Mouse (Mus musculus) heart, postnatal 0 days (tissue): ENCODE results near the gene Ankrd55. TPM values are rescaled to one million over a fixed set of nuclear protein-coding genes. Genes with fewer than 3 reads are reported as not detected.
A peak's percentile ranks its signal among the peaks of the same experiment; 100 is the strongest.

Experiments used
- ATAC-seq: fragments of 200-750 bp; cut with Nextera tagmentation; 2 replicates; pipeline ENCODE4 v1.8.0; 2017; ENCODE audit warnings: low read depth, moderate number of reproducible peaks, moderate library complexity; ENCODE audit not compliant: insufficient read depth
- DNase-seq: peaks from one replicate; pipeline ENCODE4 v3.0.0-alpha.2; 2016; ENCODE audit warnings: low spot score
- H3K27ac ChIP-seq: fragments of 300-500 bp; sonication (generic); 2 replicates; pipeline ENCODE4 v1.5.1; 2014; ENCODE audit warnings: low read depth, mild to moderate bottlenecking
- H3K27me3 ChIP-seq: fragments of 300-500 bp; sonication (generic); 2 replicates; pipeline ENCODE4 v1.6.1; 2014; ENCODE audit warnings: low read length, mixed read lengths; ENCODE audit not compliant: control insufficient read depth, insufficient read depth
- H3K36me3 ChIP-seq: fragments of 300-500 bp; sonication (generic); replicated peaks from 2 replicates; pipeline ENCODE4 v1.6.1; 2014; ENCODE audit warnings: low read length, mixed read lengths; ENCODE audit not compliant: control insufficient read depth, insufficient read depth
- H3K4me1 ChIP-seq: fragments of 300-500 bp; sonication (generic); 2 replicates; pipeline ENCODE4 v1.6.1; 2014; ENCODE audit warnings: antibody characterized with exemption; ENCODE audit not compliant: control insufficient read depth, insufficient read depth
- H3K4me2 ChIP-seq: fragments of 300-500 bp; sonication (generic); 2 replicates; pipeline ENCODE4 v1.6.1; 2014; ENCODE audit warnings: low read depth, mild to moderate bottlenecking, low read length, moderate library complexity
- H3K4me3 ChIP-seq: fragments of 300-500 bp; sonication (generic); 2 replicates; pipeline ENCODE4 v1.5.1; 2014; ENCODE audit warnings: low read depth, low read length
- H3K9ac ChIP-seq: fragments of 300-500 bp; sonication (generic); replicated peaks from 2 replicates; pipeline ENCODE4 v1.6.1; 2014; ENCODE audit warnings: low read depth, low read length, mixed read lengths
- H3K9me3 ChIP-seq: fragments of 300-500 bp; sonication (generic); replicated peaks from 2 replicates; pipeline ENCODE4 v1.6.1; 2016; ENCODE audit warnings: low read length; ENCODE audit not compliant: control insufficient read depth
- CTCF ChIP-seq: IDR thresholded peaks from 2 replicates; pipeline ENCODE4 v1.5.1; 2016; ENCODE audit warnings: antibody characterized with exemption, control low read depth, low read depth
- EP300 ChIP-seq: IDR thresholded peaks from 2 replicates; pipeline ENCODE4 v1.6.1; 2016; ENCODE audit warnings: antibody characterized with exemption, low read depth
- WGBS: fragments of 180-500 bp; shearing (Covaris S2); extraction: QIAGEN DNeasy Blood & Tissue Kit; methylation state at CpG from one replicate; pipeline ENCODE4 v1.1.7; 2014; 5-methylcytosine and 5-hydroxymethylcytosine counted together
- polyA plus RNA-seq: library from polyadenylated mRNA; unstranded; fragments of >200 nt; fragmentation: Nextera tagmentation; extraction: Ambion mirVana; gene quantifications from 2 replicates; pipeline ENCODE4 v1.2.1, GENCODE M21; 2015
- total RNA-seq: library from RNA; depleted of rRNA; stranded (reverse); fragments of >200 nt; gene quantifications from 2 replicates; pipeline ENCODE4 v1.2.3, GENCODE M21; 2014; ENCODE audit warnings: low replicate concordance

Gene Ankrd55
- total and polyA plus RNA-seq, 2 experiments from 2014 or later = 0.05 TPM; not detected in 1

DNA sequence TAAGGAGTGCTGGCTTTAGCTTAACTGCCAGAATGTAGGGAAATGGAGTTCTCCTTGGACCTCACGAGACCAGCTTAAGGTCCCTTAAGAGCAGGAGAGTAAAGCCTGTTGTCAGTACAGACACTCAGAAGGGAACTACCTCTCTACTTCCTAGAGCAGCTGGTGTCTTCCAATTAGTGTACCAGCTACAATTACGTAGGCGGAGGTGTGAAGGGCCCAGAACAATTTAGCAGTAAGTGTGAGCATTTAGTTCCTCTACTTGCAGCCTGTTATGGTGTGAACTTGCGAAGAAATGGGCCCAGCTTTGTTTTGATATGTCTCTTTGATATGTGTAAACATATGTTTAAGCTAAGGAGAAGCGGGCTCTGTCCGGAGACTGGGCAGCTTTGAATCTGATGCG is 10.0 kb upstream of the Ankrd55 start:
- H3K9ac ChIP-seq = no peak overlapping the region
- H3K36me3 ChIP-seq = no peaks in the 10 kb centered on the region
- no peak overlapping the region for H3K27ac ChIP-seq
- no peaks in the 10 kb centered on the region for H3K9me3 ChIP-seq
- no peaks in the 10 kb centered on the region for H3K27me3 ChIP-seq
- ATAC-seq = no peak
- TF ChIP-seq EP300 (no peak), CTCF (no peak)
- H3K4me1 ChIP-seq = no peaks in the 10 kb centered on the region
- no peak for DNase-seq
- WGBS = 85% methylated on average over 7 of the region's 7 CpGs
- no peak overlapping the region for H3K4me2 ChIP-seq
- no peak overlapping the region for H3K4me3 ChIP-seq

GRCm38 (mm10) chr13:112287135-112287534 is 1.1 kb upstream of the Ankrd55 start:
- no peaks in the 10 kb centered on the region for H3K36me3 ChIP-seq
- no peak overlapping the region for H3K4me3 ChIP-seq

GRCm38 (mm10) chr13:112287571-112288224 is 553 bp upstream of the Ankrd55 start:
- ATAC-seq (no peak), DNase-seq (no peak)
- Histone ChIP-seq H3K9me3 (0 out of 2 replicates have a peak, but pooled peaks cover 7% of the 10 kb centered on the region), H3K9ac (no peak overlapping the region), H3K4me1 (peaks cover 8% of the 10 kb centered on the region; the same call in 1 of the 2 replicates), H3K27ac (no peak overlapping the region), H3K4me3 (peak overlapping the region; percentile 19; the same call in 1 of the 2 replicates), H3K4me2 (peak overlapping the region; percentile 54), H3K36me3 (no peaks in the 10 kb centered on the region), H3K27me3 (0 out of 2 replicates have a peak, but pooled peaks cover 3% of the 10 kb centered on the region)
- WGBS = 34% methylated on average over 6 of the region's 6 CpGs
- no peak for TF ChIP-seq CTCF
- TF ChIP-seq EP300 = no peak

More at GRCm38 (mm10) chr13:112287135-112287534, 1.1 kb upstream of the Ankrd55 start:
- Histone ChIP-seq H3K9ac (no peak overlapping the region), H3K27ac (no peak overlapping the region), H3K4me2 (no peak overlapping the region), H3K9me3 (0 out of 2 replicates have a peak, but pooled peaks cover 7% of the 10 kb centered on the region), H3K27me3 (0 out of 2 replicates have a peak, but pooled peaks cover 3% of the 10 kb centered on the region), H3K4me1 (peaks cover 8% of the 10 kb centered on the region; the same call in 1 of the 2 replicates)
- TF ChIP-seq EP300 = no peak
- TF ChIP-seq CTCF = no peak
- 82% methylated on average over 1 of the region's 1 CpGs for WGBS
- no peak for DNase-seq
- no peak for ATAC-seq

DNA sequence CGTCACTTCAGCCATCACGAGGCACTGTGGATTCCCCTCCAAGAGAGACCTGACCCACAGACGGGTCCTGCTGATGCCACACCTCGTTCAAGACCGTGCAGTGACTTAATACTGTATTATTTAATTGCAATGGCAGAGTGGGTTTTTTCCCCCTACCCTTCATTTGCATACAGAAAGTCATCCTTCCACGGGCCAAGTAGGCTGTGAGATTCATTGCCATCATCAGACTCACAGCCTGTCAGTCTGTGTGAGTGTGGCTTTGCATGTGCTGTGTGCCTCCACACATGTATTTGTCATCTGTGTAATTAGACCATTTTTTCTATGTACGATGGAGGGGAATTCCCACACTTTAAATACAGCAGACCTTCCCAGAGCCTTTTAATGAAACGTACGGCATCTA is 1.1 kb downstream of the Ankrd55 start:
- H3K9me3 ChIP-seq = 0 out of 2 replicates have a peak, but pooled peaks cover 5% of the 10 kb centered on the region
- H3K9ac ChIP-seq = no peak overlapping the region
- H3K4me3 ChIP-seq = no peak overlapping the region
- H3K36me3 ChIP-seq = no peaks in the 10 kb centered on the region
- ATAC-seq (no peak), DNase-seq (no peak)
- WGBS = 69% methylated on average over 9 of the region's 9 CpGs
- H3K27me3 ChIP-seq = 0 out of 2 replicates have a peak, but pooled peaks cover 3% of the 10 kb centered on the region
- H3K4me2 ChIP-seq = no peak overlapping the region
- TF ChIP-seq CTCF (no peak), EP300 (no peak)
- peaks cover 8% of the 10 kb centered on the region; the same call in 1 of the 2 replicates for H3K4me1 ChIP-seq
- no peak overlapping the region for H3K27ac ChIP-seq

DNA sequence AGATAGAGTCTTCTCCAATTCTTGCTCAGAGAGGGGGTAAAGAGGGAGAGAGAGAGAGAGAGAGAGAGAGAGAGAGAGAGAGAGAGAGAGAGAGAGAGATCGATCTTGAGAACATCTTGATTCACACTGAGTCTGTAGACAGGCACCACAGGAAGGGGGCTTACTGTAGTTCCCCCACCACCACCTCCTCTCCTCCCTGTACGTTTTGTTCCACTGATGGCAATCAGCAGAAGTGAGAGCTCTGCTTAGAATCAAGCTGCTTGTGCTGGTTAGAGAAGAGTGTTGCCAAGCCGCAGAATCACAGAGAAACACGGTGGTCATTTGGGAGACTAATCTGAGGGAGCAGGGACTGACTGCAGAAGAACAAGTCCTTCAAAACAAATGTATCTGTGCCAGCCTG is 1.7 kb downstream of the Ankrd55 start:
- DNase-seq (no peak), ATAC-seq (no peak)
- Histone ChIP-seq H3K27ac (no peak overlapping the region), H3K4me1 (peaks cover 8% of the 10 kb centered on the region; the same call in 1 of the 2 replicates), H3K4me3 (no peak overlapping the region), H3K9ac (no peak overlapping the region), H3K27me3 (0 out of 2 replicates have a peak, but pooled peaks cover 3% of the 10 kb centered on the region), H3K36me3 (no peaks in the 10 kb centered on the region), H3K4me2 (no peak overlapping the region), H3K9me3 (no peaks in the 10 kb centered on the region)
- WGBS = 38% methylated on average over 4 of the region's 4 CpGs
- no peak for TF ChIP-seq CTCF
- no peak for TF ChIP-seq EP300
